Mouse (Mus musculus): ENCODE measurements at regions not wholly inside any gene's neighbourhood (a gene's known extent, or its start where the extent isn't known, plus 50 kb on each side); places are given as distances from the start of the nearest gene placed in this dataset.
A peak's percentile ranks its signal among the peaks of the same experiment; 100 is the strongest.

DNA sequence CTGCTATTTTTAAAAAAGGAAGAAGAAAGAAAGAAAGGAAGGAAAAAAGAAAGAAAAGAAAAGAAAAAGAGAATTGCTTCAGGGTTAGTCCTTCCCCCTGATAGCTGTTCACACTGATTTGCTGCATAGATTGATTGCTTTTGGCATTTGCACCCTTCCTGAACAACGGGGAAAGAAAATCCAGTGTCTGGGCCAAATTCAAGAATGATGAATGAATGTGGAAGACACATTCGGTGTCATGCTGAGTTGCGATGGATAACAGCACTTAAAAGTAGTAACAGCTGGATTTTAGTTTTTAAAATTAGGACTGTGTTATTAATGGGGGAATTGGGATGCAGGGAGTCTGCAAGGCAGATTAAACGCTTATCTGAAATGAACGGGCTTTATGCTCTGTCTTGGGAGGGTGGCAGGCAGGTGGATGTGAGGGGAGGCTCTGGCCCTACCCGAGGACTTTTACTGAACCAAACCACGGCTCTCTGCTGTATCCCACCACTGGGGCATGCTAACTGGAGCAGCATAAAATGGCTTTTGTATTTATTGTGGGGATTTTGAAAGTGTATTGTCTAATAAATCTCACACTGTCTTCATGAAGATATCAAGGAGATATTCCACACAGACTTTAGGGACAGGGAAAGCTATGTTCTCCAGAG is 114.4 kb downstream of the Lca5 start:
- no peak for DNase-seq

DNA sequence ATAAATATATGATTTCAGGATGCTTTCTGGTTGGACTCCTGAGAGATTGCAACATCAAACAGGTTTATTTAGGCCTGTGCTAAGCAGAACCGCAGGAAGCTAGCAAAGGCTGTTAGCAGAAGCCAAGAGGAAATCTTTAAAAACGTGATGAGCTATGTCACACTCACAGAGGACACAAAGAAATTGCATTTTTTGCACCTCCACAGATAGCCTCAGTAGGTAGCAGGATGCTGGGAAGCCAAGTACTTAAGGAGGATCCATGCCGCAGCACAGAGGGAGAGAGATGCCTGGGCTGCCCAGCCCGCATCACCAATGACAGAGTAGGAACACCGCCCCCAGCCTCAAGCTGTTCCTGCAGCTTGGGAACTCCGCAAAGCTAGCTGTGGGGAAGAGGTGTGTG is 115.0 kb downstream of the Lca5 start:
- DNase-seq = peak; percentile 60

DNA sequence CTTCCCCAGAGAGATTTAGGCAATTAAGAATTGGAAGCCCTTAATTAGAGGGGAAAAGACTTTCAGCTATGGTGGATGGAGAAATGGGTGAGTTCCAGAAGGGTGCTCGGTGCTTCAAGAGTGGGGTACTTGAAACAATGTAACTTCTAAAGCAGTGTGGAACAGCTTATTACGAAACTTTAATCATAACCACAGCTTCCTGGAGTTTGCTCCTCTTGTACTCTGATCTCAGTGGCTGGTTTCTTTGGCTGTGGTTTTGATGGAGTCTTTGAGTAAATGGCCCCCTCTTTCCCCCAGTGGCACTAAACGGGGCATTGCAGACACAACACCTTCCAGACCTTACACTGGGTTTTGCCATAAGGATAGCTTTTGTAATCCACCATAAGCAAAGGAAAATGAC is 116.6 kb downstream of the Lca5 start:
- DNase-seq = no peak

DNA sequence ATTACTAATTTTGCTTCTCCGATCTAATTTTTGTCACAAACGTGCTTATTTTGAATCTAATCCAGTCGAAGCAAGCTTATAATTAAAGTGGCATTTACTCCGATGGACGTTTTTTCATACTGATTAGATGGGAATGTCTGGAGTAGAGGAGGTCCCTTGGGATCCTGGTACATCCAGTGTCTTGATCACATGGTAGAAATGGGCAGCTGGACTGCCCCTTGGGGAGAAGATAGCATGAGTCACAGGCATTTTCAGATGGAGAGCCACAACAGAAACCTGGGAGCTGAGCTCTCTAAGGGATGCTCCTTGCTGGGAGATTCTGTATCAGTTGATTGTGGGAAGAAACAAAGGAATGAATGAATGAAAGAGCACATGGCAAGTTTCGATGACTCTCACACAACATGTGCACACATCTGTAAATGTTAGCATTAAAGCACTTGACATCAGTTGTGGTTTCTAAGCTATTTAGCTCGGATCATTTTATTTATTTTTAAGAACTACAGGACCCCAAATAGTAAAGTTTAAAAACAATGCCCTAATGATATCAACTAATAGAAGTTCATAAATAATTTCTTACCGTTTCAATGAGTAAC is 117.8 kb downstream of the Lca5 start:
- no peak for DNase-seq

DNA sequence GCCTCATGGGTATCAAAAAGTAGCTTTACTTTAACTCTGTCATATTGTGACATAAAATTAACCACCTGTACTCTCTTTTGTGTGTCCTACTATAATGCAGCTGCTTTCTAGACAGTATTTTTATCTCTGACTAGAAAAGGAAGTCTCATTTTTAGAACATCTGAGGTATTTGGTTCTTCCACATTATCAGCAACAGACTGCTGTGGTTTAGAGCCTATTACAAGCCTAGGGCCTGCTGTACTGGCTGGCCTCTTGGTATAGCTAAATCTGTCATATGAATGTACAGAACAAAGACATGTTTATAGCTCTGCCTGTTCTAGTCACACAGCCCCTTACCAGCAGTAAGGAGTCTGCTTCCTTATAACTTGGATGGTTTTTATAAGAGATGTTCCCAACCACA is 119.1 kb downstream of the Lca5 start:
- no peak for DNase-seq

GRCm38 (mm10) chr9:83320834-83321233 is 120.1 kb downstream of the Lca5 start:
- no peak for DNase-seq

DNA sequence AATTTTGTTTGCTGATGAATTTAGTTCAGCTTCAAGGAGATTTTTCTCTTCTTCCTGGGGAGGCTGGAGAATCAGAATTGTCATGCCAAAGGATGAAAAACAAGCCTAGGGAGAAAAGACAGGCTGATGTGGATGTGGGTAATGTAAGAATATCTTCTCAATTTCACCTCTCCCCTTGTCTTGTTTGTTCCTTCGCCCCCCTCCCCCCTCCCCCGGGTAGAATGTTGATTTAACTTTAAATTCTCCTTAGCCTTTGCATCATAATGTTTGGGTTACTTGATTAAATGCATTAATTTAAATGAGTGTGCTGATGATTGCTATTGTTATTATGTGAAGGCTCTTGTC is 124.1 kb downstream of the Lca5 start:
- no peak for DNase-seq

DNA sequence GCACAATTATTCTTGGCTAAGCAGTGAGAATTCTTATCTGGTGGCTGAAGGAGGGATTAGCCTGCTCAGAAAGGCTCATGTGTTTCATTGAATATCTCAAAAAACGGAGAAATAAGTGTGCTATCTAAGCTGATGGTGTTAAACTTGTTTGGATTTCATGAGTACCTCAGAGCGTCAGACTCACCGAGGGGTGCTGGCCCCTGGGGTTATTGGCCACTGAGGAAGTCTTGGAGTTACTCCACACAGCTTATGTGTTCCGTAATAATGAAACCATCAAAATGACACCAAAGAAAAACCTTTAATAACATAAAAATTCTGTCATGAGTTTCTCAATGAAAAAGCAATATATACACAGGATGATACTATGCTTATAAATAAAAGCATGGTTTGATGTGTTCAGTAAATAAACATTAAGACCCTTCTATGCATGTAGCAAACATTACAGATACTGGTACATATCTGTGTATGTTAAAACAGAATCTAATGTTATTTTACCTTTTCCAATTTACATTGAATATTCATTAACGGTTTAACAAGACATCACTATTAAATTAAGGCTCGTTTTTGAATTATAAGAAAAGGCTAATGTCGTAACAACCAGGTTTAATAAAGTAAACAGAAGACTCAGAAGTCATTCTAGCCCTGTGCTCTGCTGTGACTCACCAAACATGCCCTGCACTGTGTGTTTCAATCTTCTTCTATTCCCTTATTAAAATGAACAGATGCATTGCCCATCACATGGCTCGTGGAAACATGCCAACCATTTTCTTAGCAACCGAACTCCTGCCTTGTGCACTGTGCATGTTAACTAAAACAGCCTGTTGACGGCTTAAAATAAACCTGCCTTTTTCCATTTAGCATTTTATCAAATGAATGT is 124.7 kb downstream of the Lca5 start:
- peak; percentile 55 for DNase-seq

- no peak for DNase-seq
These were observed 132.2 kb downstream of the Lca5 start for GRCm38 (mm10) chr9:83308771-83309170.

DNA sequence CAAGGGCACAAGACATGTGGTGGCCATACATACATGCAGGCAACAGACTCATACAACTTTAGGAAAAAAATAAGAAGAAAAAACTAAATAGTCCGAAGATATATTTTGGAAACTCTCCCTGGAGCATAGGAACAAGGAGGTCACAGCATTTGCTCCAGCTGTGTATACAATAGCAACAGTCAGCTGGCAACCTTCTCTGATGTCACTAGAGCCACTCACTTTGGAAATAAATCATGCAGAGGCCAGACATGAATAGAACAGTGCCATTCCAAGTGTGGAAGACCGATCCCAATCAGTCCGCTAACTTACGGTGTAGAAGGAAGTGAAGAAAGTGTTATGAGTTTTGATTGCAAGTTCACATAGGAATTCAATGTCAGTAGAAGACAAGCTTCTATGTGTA is 132.8 kb downstream of the Lca5 start:
- DNase-seq = no peak

DNA sequence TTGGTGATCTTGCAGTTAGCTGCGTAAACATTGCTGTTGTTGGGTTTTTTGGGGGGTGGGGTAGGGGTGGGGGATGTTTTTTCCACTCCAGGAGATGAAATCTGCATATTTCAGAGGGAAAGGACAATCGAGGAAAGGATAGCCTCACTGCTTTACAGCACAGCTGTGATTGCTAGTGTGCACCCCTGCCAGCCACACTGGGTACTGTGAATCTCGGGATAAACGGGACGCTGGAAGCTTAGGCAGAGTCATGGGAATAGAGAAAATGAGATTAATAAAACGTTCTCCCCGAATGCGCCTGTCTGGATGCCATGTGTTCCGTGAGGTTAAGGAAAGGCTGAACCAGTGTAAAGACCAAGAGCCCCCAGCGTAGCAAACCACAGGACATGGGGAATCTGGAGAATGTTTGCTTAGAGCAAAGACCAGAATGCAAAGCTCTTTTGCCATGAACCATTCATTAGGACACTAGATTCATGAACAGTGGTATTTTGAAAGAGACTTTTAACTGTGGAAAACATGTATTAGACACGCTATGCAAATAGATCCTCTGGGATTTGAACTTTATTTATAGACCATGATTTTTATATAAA is 133.5 kb downstream of the Lca5 start:
- no peak for DNase-seq

GRCm38 (mm10) chr9:83304925-83305324 is 136.0 kb downstream of the Lca5 start:
- no peak for DNase-seq

- no peak for DNase-seq
These were observed 140.4 kb downstream of the Lca5 start for GRCm38 (mm10) chr9:83300500-83300899.

DNA sequence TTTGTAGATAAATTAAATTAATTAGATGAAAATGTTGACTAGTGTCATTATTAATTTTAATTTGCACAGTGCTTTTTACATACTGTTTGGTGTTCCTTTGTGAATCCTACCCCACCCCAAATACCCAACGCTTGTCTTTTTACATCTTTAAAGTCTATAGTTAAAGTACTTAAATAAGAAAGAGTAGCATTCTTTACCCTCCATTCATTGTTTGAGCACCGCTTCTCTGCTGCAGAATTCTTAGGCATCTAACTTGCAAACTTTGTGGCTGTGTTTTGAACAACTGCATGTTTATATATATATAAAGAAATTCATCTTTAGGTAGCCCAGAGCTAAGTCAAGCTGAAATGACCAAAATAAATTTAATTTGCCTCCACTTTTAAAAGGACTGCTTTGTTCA is 140.9 kb downstream of the Lca5 start:
- no peak for DNase-seq

DNA sequence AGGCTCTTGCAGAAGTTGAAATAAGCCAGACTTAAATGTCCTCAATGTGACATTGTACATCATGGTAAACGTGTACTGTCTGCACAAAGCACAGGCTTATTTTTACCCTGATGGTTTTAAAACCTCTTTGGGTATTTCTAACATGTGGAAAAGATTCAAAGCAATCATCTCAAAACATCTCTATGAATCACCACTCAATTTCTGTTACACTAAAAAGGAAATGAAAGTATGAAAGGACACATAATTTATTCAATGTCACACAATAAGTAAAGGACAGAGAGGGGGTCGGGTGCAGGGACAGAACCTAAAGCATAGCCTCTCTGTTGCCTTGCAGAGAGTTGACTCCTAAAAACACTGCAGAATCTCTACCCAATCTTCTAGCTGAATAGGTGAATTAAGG is 141.3 kb downstream of the Lca5 start:
- no peak for DNase-seq

- no peak for DNase-seq
These were observed 145.5 kb downstream of the Lca5 start for GRCm38 (mm10) chr9:83295453-83295852.

GRCm38 (mm10) chr9:83294441-83294840 is 146.5 kb downstream of the Lca5 start:
- DNase-seq = no peak

GRCm38 (mm10) chr9:83284097-83284496 is 137.6 kb upstream of the Hmgn3 start:
- DNase-seq = no peak

DNA sequence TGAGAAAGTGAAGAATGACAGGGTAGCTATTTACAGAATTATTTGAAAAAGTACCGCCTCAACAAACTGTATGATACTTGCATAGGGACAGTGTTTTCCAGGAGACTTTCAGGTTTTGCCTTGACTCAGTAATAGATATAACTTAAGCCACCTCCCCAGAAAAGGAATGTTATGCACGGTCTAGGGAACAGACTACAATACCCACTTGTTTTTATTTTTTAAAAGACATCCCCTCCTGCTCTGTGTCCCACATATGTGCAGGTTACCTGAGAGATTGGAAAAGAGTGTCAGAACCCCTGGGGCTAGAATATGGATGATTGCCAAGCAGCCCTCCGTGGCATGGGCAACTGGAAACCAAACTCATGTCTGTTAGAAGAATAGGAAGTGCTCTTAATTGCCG is 137.2 kb upstream of the Hmgn3 start:
- DNase-seq = no peak

DNA sequence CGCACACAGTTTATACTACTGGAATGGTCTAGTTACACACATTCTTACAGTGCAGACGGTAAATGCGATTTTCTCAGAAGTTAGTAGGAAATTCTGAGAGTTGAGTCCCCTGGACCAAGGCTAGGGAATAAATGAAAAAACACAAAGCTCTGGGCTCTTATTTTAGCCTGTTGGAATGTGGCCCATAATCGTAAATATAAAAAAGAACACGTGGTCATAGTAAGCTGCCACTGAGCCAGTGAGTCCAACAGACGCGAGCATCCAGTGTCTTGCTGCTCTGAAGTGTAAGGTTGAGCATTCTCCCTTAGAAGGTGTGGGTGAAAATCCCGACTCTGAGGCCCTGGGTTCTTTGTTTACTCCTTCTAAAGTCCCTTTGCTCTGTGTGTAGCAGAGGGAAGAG is 136.8 kb upstream of the Hmgn3 start:
- no peak for DNase-seq

- DNase-seq = no peak
These were observed 131.3 kb upstream of the Hmgn3 start for GRCm38 (mm10) chr9:83277791-83278190.

DNA sequence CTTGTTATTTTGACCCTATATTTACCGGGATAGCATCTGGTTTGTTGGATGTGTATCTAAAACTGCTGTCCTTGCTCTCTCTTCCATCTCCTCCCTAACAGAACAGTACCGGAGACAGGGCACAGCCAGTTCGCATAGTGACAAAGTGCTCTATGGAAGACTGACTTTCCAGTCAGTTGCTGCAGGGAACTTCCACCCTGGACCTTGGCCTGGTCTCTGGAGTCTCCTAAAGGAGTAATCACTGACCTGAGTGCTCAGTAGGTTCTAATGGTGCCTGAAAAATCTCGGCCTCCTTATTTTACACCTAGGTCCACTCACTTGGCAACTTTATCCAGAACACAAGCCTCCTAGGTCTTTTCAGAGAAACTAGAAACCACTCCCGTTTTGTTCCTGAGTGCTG is 130.9 kb upstream of the Hmgn3 start:
- DNase-seq = no peak

- no peak for DNase-seq
These were observed 129.8 kb upstream of the Hmgn3 start for GRCm38 (mm10) chr9:83276291-83276690.
